Comparison of ENCODE assay signal across 11 mouse cellular contexts in the genomic region with DNA sequence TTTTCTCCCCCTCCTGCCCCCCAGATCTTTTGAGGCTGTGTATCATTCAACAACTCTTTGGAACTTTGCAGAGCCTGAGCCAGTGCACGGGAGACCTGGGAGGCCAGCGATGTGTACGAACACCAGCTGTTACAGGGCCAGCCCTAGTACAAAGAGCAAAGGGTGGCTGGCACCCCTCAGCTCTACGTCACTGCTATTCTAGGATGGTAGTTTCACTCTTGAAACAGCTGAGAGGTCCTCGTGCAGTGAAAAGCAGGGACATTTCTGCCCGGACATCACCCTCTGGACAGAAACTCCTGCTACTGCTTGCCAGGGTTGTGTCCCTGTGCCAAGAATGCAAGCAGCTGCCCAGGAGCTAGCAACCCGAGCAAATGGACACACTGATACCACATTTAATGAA.
DNase-seq lines count a peak whose midpoint lies in the region; ATAC-seq and TF ChIP-seq lines count a peak whose summit lies in the region.
"Had no signal": no experiment of that assay in that cellular context is flagged by ENCODE, and none has a peak within 500 bp of the region (broad histone marks: within the 10 kb centered on the region; RNA-seq: fewer than 3 reads in every experiment).

No protein-coding gene starts in this region.

- H3K4me1 ChIP-seq in forebrain, embryonic 11.5 days (replicated peaks; ENCODE audit: control insufficient read depth, insufficient read depth, low read length), result peaks cover 2% of the 10 kb centered on the region; the same call in 1 of the 2 replicates
- peaks cover 7% of the 10 kb centered on the region for H3K4me1 ChIP-seq in forebrain, embryonic 12.5 days
- peaks cover 25% of the 10 kb centered on the region for H3K4me1 ChIP-seq in heart, embryonic 13.5 days
- H3K4me1 ChIP-seq: neural tube, embryonic 13.5 days had no signal

- TF ChIP-seq POLR2A in brain, embryonic 14.5 days (IDR thresholded peaks at IDR 0.05; ENCODE audit: borderline replicate concordance, extremely low read depth, insufficient read depth, insufficient read length, poor library complexity, severe bottlenecking), result no peak

- no peaks in the 10 kb centered on the region for H3K9me3 ChIP-seq in forebrain, embryonic 11.5 days (ENCODE audit: control insufficient read depth, low read length)
- no peaks in the 10 kb centered on the region for H3K9me3 ChIP-seq in forebrain, embryonic 12.5 days
- no peaks in the 10 kb centered on the region for H3K9me3 ChIP-seq in heart, embryonic 13.5 days

- H3K36me3 ChIP-seq in forebrain, embryonic 11.5 days (ENCODE audit: control insufficient read depth, insufficient read depth, low read length), result no peaks in the 10 kb centered on the region
- H3K36me3 ChIP-seq in forebrain, embryonic 12.5 days (replicated peaks), result no peaks in the 10 kb centered on the region
- H3K36me3 ChIP-seq in heart, embryonic 13.5 days, result no peaks in the 10 kb centered on the region
- H3K36me3 ChIP-seq: neural tube, embryonic 13.5 days had no signal

- no peak overlapping the region for H3K27ac ChIP-seq in forebrain, embryonic 11.5 days (ENCODE audit: low read depth, low read length)
- H3K27ac ChIP-seq in forebrain, embryonic 12.5 days, result no peak overlapping the region
- peak overlapping the region; percentile 43 for H3K27ac ChIP-seq in heart, embryonic 13.5 days (replicated peaks)
- H3K27ac ChIP-seq: neural tube, embryonic 13.5 days had no signal

- H3K9ac ChIP-seq in forebrain, embryonic 11.5 days (ENCODE audit: low read length), result no peak overlapping the region
- no peak overlapping the region for H3K9ac ChIP-seq in forebrain, embryonic 12.5 days
- 0 out of 2 replicates have a peak overlapping the region, but pooled peaks have one; percentile 0 for H3K9ac ChIP-seq in heart, embryonic 13.5 days
- H3K9ac ChIP-seq: neural tube, embryonic 13.5 days had no signal

- DNase-seq in forebrain, embryonic 11.5 days (ENCODE audit: low spot score), result no peak
- peak; percentile 66 for DNase-seq in brain, embryonic 14.5 days (ENCODE audit: low read depth)
- peak; percentile 55 for DNase-seq in kidney, postnatal 14 days
- no peak for DNase-seq in layer of hippocampus, postnatal 25 days (ENCODE audit: extremely low spot score in 1 of 2, low spot score in 1 of 2)
- no peak for DNase-seq in spleen, postnatal 4 days (ENCODE audit: low spot score in 2 of 2)
- DNase-seq in spleen, postnatal 10 days (ENCODE audit: low spot score in 2 of 2), result no peak
- DNase-seq: lung, postnatal 36 days had no signal

- H3K4me2 ChIP-seq in forebrain, embryonic 11.5 days (ENCODE audit: low read depth, low read length, severe bottlenecking), result no peak overlapping the region
- no peak overlapping the region for H3K4me2 ChIP-seq in forebrain, embryonic 12.5 days
- H3K4me2 ChIP-seq in heart, embryonic 13.5 days, result peak overlapping the region; percentile 53
- H3K4me2 ChIP-seq: neural tube, embryonic 13.5 days had no signal

- ATAC-seq in forebrain, embryonic 11.5 days (replicated peaks; ENCODE audit: low FRiP score), result 0 out of 2 replicates have a peak, but pooled peaks have one; percentile 42
- ATAC-seq in forebrain, embryonic 12.5 days (ENCODE audit: low FRiP score), result no peak
- ATAC-seq in heart, embryonic 13.5 days (ENCODE audit: extremely low read depth, insufficient number of reproducible peaks, low FRiP score, low TSS enrichment), result no peak; the same call in 1 of the 2 replicates
- ATAC-seq: Patski had no signal

- TF ChIP-seq CTCF in brain, embryonic 14.5 days (IDR thresholded peaks at IDR 0.05; ENCODE audit: borderline replicate concordance, extremely low read depth, insufficient read depth, insufficient read length), result no peak

- WGBS in forebrain, embryonic 11.5 days, result 56% methylated on average over 7 of the region's 7 CpGs
- WGBS in forebrain, embryonic 12.5 days, result 31% methylated on average over 7 of the region's 7 CpGs
- 22% methylated on average over 7 of the region's 7 CpGs for WGBS in heart, embryonic 13.5 days

- H3K4me3 ChIP-seq in forebrain, embryonic 11.5 days (ENCODE audit: low read depth, low read length), result no peak overlapping the region
- no peak overlapping the region for H3K4me3 ChIP-seq in forebrain, embryonic 12.5 days (replicated peaks)
- H3K4me3 ChIP-seq in heart, embryonic 13.5 days, result peak overlapping the region; percentile 21; the same call in 1 of the 2 replicates
- H3K4me3 ChIP-seq: neural tube, embryonic 13.5 days had no signal

- H3K27me3 ChIP-seq in forebrain, embryonic 11.5 days (ENCODE audit: control insufficient read depth, insufficient read depth, low read length), result no peaks in the 10 kb centered on the region
- no peaks in the 10 kb centered on the region for H3K27me3 ChIP-seq in forebrain, embryonic 12.5 days
- H3K27me3 ChIP-seq in heart, embryonic 13.5 days (replicated peaks), result peaks cover 11% of the 10 kb centered on the region
- H3K27me3 ChIP-seq: neural tube, embryonic 13.5 days; Patski had no signal

Comparison
In these comparisons a context has a peak if more than half of its experiments do, and no peak if none do; other contexts are left out.
1. DNase-seq: peak in brain, embryonic 14.5 days (single experiment) and kidney, postnatal 14 days (single experiment); none in forebrain, embryonic 11.5 days (single experiment), layer of hippocampus, postnatal 25 days (0 of 2), spleen, postnatal 4 days (0 of 2) and spleen, postnatal 10 days (0 of 2).